Mouse (Mus musculus) neural tube, embryonic 14.5 days (tissue): ENCODE data around the gene Plcb4. TPM values are rescaled to one million over a fixed set of nuclear protein-coding genes. Genes with fewer than 3 reads are reported as not detected.
A peak's percentile ranks its signal among the peaks of the same experiment; 100 is the strongest.

Source experiments
- ATAC-seq: fragments of 200-750 bp; cut with Nextera tagmentation; 2 replicates; pipeline ENCODE4 v1.8.0; 2017; ENCODE audit warnings: low read depth, mild to moderate bottlenecking, moderate TSS enrichment, moderate library complexity
- H3K27ac ChIP-seq: fragments of 300-500 bp; sonication (generic); 2 replicates; pipeline ENCODE4 v1.5.1; 2014; ENCODE audit warnings: low read depth, mild to moderate bottlenecking, control low read depth, low read length, moderate library complexity, mixed read lengths
- H3K27me3 ChIP-seq: fragments of 300-500 bp; sonication (generic); 2 replicates; pipeline ENCODE4 v1.6.1; 2014; ENCODE audit warnings: low read length; ENCODE audit not compliant: control insufficient read depth, insufficient read depth
- H3K36me3 ChIP-seq: fragments of 300-500 bp; sonication (generic); 2 replicates; pipeline ENCODE4 v1.6.1; 2014; ENCODE audit warnings: low read length, mixed read lengths; ENCODE audit not compliant: control insufficient read depth, insufficient read depth
- H3K4me1 ChIP-seq: fragments of 300-500 bp; sonication (generic); 2 replicates; pipeline ENCODE4 v1.6.1; 2014; ENCODE audit warnings: low read length; ENCODE audit not compliant: control insufficient read depth, insufficient read depth
- H3K4me2 ChIP-seq: fragments of 300-500 bp; sonication (generic); 2 replicates; pipeline ENCODE4 v1.6.1; 2014; ENCODE audit warnings: mild to moderate bottlenecking, low read depth, low read length, control low read depth
- H3K4me3 ChIP-seq: fragments of 300-500 bp; sonication (generic); 2 replicates; pipeline ENCODE4 v1.5.1; 2014; ENCODE audit warnings: low read depth, low read length, control low read depth, mixed read lengths
- H3K9ac ChIP-seq: fragments of 300-500 bp; sonication (generic); replicated peaks from 2 replicates; pipeline ENCODE4 v1.6.1; 2014; ENCODE audit warnings: low read depth, mild to moderate bottlenecking, control low read depth, low read length, mixed read lengths
- H3K9me3 ChIP-seq: fragments of 300-500 bp; sonication (generic); 2 replicates; pipeline ENCODE4 v1.6.1; 2016; ENCODE audit warnings: low read length; ENCODE audit not compliant: control insufficient read depth
- WGBS: fragments of 180-500 bp; shearing (Covaris S2); extraction: QIAGEN DNeasy Blood & Tissue Kit; methylation state at CpG from one replicate; pipeline ENCODE4 v1.1.7; 2014; 5-methylcytosine and 5-hydroxymethylcytosine counted together
- polyA plus RNA-seq: library from polyadenylated mRNA; unstranded; fragments of >200 nt; fragmentation: Nextera tagmentation; extraction: Ambion mirVana; gene quantifications from 2 replicates; pipeline ENCODE4 v1.2.1, GENCODE M21; 2014

The Plcb4 gene
- polyA plus RNA-seq, 1 experiment from 2014 or later: 51.0 TPM

GRCm38 (mm10) chr2:135646226-135646625, 12.6 kb upstream of the Plcb4 start:
- H3K27me3 ChIP-seq: no peaks in the 10 kb centered on the region
- H3K4me2 ChIP-seq: no peak overlapping the region
- 84% methylated on average over 3 of the region's 3 CpGs for WGBS
- H3K9me3 ChIP-seq: no peaks in the 10 kb centered on the region
- no peaks in the 10 kb centered on the region for H3K36me3 ChIP-seq
- ATAC-seq: no peak
- no peak overlapping the region for H3K27ac ChIP-seq
- H3K4me1 ChIP-seq: no peaks in the 10 kb centered on the region
- H3K9ac ChIP-seq: no peak overlapping the region
- no peak overlapping the region for H3K4me3 ChIP-seq

GRCm38 (mm10) chr2:135646654-135647053, 12.2 kb upstream of the Plcb4 start:
- no peaks in the 10 kb centered on the region for H3K27me3 ChIP-seq
- H3K4me1 ChIP-seq: no peaks in the 10 kb centered on the region
- no peak for ATAC-seq
- H3K27ac ChIP-seq: no peak overlapping the region
- H3K36me3 ChIP-seq: no peaks in the 10 kb centered on the region
- no peaks in the 10 kb centered on the region for H3K9me3 ChIP-seq
- H3K9ac ChIP-seq: no peak overlapping the region
- 93% methylated on average over 6 of the region's 6 CpGs for WGBS
- no peak overlapping the region for H3K4me3 ChIP-seq
- H3K4me2 ChIP-seq: no peak overlapping the region

GRCm38 (mm10) chr2:135647985-135648384, 10.8 kb upstream of the Plcb4 start:
- Histone ChIP-seq H3K4me1 (no peaks in the 10 kb centered on the region), H3K4me3 (no peak overlapping the region), H3K4me2 (no peak overlapping the region), H3K27ac (no peak overlapping the region), H3K27me3 (no peaks in the 10 kb centered on the region), H3K9ac (no peak overlapping the region), H3K9me3 (no peaks in the 10 kb centered on the region), H3K36me3 (no peaks in the 10 kb centered on the region)
- 83% methylated on average over 4 of the region's 4 CpGs for WGBS
- ATAC-seq: no peak

GRCm38 (mm10) chr2:135650885-135651284, 7.9 kb upstream of the Plcb4 start:
- H3K27me3 ChIP-seq: no peaks in the 10 kb centered on the region
- ATAC-seq: no peak
- H3K36me3 ChIP-seq: no peaks in the 10 kb centered on the region
- no peaks in the 10 kb centered on the region for H3K4me1 ChIP-seq
- H3K9ac ChIP-seq: no peak overlapping the region
- WGBS: 92% methylated on average over 3 of the region's 3 CpGs
- H3K9me3 ChIP-seq: no peaks in the 10 kb centered on the region
- H3K27ac ChIP-seq: no peak overlapping the region
- H3K4me2 ChIP-seq: no peak overlapping the region
- no peak overlapping the region for H3K4me3 ChIP-seq

GRCm38 (mm10) chr2:135652040-135652439, 6.8 kb upstream of the Plcb4 start:
- no peak overlapping the region for H3K27ac ChIP-seq
- no peak for ATAC-seq
- no peak overlapping the region for H3K4me2 ChIP-seq
- 87% methylated on average over 6 of the region's 6 CpGs for WGBS
- no peaks in the 10 kb centered on the region for H3K9me3 ChIP-seq
- H3K4me3 ChIP-seq: no peak overlapping the region
- no peak overlapping the region for H3K9ac ChIP-seq
- H3K4me1 ChIP-seq: no peaks in the 10 kb centered on the region
- H3K27me3 ChIP-seq: no peaks in the 10 kb centered on the region
- H3K36me3 ChIP-seq: no peaks in the 10 kb centered on the region

GRCm38 (mm10) chr2:135652451-135652850, 6.4 kb upstream of the Plcb4 start:
- Histone ChIP-seq H3K27ac (no peak overlapping the region), H3K9ac (no peak overlapping the region), H3K36me3 (no peaks in the 10 kb centered on the region), H3K27me3 (no peaks in the 10 kb centered on the region), H3K4me3 (no peak overlapping the region), H3K4me1 (no peaks in the 10 kb centered on the region), H3K4me2 (no peak overlapping the region), H3K9me3 (no peaks in the 10 kb centered on the region)
- no peak for ATAC-seq
- WGBS: 88% methylated on average over 4 of the region's 4 CpGs

GRCm38 (mm10) chr2:135655948-135656347, 2.9 kb upstream of the Plcb4 start:
- Histone ChIP-seq H3K9me3 (no peaks in the 10 kb centered on the region), H3K9ac (no peak overlapping the region), H3K36me3 (no peaks in the 10 kb centered on the region), H3K4me2 (no peak overlapping the region), H3K27ac (no peak overlapping the region), H3K4me3 (no peak overlapping the region), H3K27me3 (no peaks in the 10 kb centered on the region), H3K4me1 (0 out of 2 replicates have a peak, but pooled peaks cover 3% of the 10 kb centered on the region)
- WGBS: 95% methylated on average over 1 of the region's 1 CpGs
- ATAC-seq: no peak

- H3K36me3 ChIP-seq: no peaks in the 10 kb centered on the region
- H3K4me1 ChIP-seq: 0 out of 2 replicates have a peak, but pooled peaks cover 3% of the 10 kb centered on the region
- no peak overlapping the region for H3K9ac ChIP-seq
- no peaks in the 10 kb centered on the region for H3K27me3 ChIP-seq
- H3K4me3 ChIP-seq: no peak overlapping the region
- no peaks in the 10 kb centered on the region for H3K9me3 ChIP-seq
- ATAC-seq: no peak
- 70% methylated on average over 6 of the region's 6 CpGs for WGBS
- H3K27ac ChIP-seq: no peak overlapping the region
- no peak overlapping the region for H3K4me2 ChIP-seq
Observed at GRCm38 (mm10) chr2:135656586-135656985, 2.2 kb upstream of the Plcb4 start.

- Histone ChIP-seq H3K27ac (peak overlapping the region; percentile 95), H3K4me1 (0 out of 2 replicates have a peak, but pooled peaks cover 3% of the 10 kb centered on the region), H3K4me3 (peak overlapping the region; percentile 75), H3K9me3 (no peaks in the 10 kb centered on the region), H3K9ac (peak overlapping the region; percentile 89), H3K4me2 (peak overlapping the region; percentile 68), H3K36me3 (no peaks in the 10 kb centered on the region), H3K27me3 (no peaks in the 10 kb centered on the region)
- under 1% methylated on average over 60 of the region's 97 CpGs for WGBS
- peak; percentile 77 for ATAC-seq
Observed at GRCm38 (mm10) chr2:135659391-135660180, 775 bp downstream of the Plcb4 start.
